Mouse (Mus musculus): ENCODE measurements around the gene Gabrg3.
"Not testable (repeated sequence)": the region's sequence is repeated elsewhere in the genome, so short reads cannot be mapped to it uniquely, and the experiment has no call there.

Gene Gabrg3

DNA sequence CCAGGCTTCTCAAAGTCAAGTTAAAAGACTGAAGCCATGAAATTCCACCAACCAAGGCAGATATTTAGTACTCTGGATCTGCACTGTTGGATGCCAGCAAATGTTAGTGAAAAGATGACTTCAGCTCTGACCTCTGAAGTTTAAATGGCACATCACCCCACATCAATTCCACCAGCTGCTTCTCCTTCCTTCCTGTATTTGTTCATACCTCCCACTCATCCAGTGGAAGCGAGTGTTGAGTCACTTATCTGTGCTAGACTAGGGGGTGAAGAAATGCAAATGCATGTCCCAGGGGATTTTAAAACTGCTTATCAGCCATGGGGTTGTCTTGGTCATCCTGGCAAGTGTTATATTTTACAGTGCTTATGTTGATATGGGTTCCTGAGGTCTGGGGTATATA is 79.7 kb downstream of the Gabrg3 start:
- DNase-seq, result no peak

- no peak for DNase-seq
Observed at GRCm38 (mm10) chr7:57296639-57297038, 90.3 kb downstream of the Gabrg3 start.

DNA sequence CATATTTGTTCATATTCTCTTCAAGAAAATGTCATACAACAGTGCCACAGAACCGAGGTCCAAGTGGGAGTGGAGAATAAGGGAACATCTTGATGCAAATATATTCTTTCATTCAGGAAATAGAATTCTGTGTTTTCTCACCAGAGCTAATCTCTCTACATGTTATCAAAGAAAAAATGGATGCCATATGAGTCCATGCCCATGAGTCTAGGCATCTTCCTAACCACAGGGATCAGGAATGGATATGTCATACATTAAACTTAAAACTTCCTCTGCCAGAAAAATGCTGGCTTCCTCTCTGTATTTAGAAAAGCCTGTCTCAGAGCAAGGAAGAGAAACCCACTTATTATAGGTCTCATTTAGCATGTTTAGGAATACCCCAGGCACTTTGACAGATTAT is 92.9 kb downstream of the Gabrg3 start:
- DNase-seq, result no peak

DNA sequence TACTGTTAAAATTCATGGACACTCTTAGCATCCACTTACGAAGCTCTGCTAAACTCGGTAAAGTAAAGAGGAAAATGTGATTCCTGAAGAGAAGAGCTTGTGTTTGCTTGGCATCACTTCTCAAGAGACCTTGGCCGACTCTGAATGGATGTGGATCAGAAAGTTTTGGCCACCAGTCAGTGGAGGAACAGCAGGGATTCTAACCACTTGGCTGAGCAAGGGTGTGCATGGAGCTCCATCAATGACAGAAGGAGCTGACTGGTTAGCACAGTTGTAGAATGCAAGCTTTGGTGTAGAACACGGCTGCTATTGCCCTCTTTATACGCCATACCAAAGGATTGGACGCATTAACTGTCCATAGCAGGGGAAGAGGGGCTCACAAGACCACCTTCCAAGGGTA is 93.4 kb downstream of the Gabrg3 start:
- DNase-seq, result no peak

DNA sequence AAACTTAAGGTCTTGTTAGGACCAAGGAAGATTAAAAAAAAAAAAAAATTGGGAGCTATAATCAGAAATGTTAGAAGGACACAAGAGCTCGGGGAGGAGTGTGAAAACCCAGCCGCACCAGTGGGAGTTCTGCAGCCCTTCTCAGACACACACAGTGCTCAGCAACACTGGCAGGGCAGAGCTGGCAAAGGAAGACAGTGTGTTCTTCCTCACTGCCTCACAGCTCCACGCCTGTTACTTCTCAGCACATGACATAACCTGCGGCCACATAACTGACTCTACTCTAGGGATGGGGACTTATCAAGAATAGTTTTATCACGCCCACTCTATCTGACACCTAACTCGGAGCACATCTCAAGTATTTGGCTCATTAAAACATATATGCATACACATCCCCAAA is 103.8 kb downstream of the Gabrg3 start:
- no peak for DNase-seq

GRCm38 (mm10) chr7:57278841-57279240 is 108.1 kb downstream of the Gabrg3 start:
- no peak for DNase-seq

- no peak for DNase-seq
Observed at GRCm38 (mm10) chr7:57260201-57260600, 126.8 kb downstream of the Gabrg3 start.

DNA sequence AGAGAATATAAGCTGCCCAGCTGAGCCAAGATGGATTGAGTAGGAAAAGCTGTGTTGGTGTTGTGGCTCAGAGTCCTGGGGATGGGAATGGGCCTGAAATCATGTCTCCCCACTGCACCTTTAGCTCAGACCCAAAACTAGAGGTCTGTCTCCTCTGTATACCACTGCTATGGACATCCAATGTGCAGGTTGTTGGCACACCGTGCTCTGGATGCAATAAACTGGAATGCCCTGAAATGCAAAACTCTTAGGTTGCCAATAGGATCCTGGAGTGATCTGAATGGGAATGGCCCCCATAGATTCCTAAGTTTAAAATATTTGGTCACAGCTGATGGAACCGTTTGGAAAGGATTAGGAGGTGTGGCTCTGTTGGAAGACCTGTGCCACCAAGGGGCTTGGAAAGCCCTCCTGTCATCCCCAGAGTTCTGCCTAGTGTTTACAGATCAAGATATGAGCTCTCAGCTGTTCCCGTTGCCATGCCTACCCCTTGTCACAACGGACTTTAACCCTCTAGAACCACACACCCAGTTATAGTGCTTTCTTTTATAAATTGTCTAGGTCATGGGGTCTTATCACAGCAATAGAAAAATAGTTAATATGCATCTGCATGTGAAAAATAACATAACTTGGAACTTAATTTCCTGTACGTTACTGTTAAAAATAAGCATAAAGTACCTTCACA is 128.0 kb downstream of the Gabrg3 start:
- no peak for DNase-seq

DNA sequence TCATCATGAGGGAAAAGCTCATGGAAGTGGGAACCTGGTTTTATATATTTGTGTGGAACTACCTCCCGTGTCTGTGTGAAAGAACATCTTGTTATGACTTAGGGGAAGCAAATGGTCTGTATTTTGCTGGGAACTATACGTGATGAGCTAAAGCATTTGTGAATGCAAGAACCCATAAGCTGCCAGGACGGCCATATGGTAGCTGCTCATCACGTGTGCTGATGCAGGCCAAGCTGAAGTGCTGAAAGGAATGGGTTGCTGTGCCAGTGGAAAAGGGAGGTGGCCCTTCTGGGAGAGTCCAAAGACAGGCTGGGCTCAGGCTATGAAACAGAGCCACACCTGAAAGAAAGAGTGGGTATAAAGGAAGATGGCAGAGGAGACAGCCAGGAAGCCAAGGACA is 143.0 kb downstream of the Gabrg3 start:
- DNase-seq, result no peak

DNA sequence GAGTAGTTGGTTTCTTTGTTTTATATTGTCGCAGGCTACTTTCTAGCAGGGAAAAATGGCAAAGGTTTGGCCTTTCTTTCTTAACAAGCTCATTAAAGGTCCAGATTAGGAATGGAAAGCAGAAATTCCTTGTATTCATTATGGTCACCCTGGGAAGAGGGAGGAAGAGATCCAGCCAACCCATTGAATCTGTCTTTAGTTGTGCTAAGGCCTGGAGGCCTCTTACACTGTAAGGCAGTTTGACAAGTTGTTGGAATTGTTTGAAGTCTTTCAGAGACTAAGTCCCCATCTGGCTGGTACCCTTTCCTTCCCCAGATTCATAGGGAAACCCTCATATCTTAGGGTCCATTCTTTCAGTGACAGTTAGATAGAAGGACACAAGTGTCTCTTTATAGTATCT is 172.9 kb downstream of the Gabrg3 start:
- no peak for DNase-seq

- no peak for DNase-seq
Observed at GRCm38 (mm10) chr7:57186015-57186414, 201.0 kb downstream of the Gabrg3 start.

DNA sequence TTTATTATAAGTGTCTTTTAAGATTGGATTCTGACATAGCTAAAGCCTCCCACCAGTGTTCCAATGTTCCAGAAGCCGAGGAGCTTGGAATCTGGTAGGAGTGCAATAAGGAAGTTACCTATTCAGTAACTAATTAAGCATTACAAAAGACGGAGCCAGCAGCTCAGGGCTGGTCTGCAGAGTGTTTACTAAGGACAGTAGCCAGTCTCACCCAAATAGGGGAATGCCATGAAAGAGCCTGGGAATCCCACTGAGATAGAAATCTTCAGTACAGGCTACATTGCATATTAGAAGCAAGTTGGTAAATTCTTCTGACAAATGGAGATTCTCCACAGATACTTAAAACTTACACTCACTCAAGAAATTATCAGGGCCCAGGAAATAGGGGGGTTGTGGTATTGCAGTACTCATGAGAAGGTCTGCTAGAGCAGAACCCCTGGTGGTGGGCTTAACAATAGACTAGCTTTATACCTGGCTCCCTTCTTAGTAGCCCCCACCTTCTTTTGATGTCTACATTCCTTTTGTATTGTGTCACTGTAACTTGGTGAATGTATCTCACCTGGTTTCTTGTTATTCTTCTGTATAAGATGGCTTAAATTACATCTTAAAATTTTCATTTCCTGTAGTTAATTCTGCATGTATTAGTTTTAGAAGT is 211.0 kb downstream of the Gabrg3 start:
- not testable (repeated sequence) for DNase-seq

- DNase-seq, result no peak
Observed at GRCm38 (mm10) chr7:57166931-57167330, 220.1 kb downstream of the Gabrg3 start.

DNA sequence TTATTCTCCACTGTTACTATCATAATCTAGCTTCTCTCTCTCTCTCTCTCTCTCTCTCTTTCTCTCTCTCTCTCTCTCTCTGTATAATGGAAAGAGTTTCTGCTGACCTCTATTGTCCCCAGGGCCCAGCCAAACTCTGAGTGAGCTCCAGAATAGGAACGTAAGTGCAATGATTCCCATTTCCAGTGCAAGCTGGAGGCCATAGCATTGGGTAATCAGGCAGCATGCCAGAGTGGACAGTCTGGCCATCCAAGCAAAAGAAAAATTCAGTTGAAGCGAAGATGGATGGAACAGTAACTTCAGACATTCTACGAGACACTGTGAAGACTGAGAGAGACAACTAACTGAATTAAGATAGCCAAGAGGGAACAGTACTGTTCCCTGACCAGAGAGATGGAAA is 228.8 kb downstream of the Gabrg3 start:
- peak in 1 of 2 experiments; percentile 4 for DNase-seq

GRCm38 (mm10) chr7:57153743-57154142 is 233.2 kb downstream of the Gabrg3 start:
- DNase-seq, result no peak

DNA sequence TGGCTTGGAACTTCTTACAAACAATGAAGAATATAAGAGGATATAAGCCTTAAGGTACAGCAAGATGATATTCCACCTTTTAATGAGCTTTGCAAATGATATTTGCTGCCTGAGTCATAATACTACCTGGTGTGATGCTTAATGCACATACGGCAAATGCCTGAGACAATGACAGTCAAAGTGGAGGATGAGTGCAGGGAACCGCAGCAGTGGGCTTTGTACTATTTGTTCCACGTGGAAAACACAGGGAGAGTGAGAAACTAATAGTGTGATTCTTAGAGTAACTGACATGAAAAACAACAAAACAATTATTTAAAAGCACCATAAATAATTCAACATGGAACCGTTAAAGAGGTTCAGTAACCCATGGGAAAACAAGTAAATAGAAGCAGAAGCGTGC is 236.2 kb downstream of the Gabrg3 start:
- no peak for DNase-seq

GRCm38 (mm10) chr7:57138072-57138704 is 248.8 kb downstream of the Gabrg3 start:
- no peak for DNase-seq

- no peak for DNase-seq
Observed at GRCm38 (mm10) chr7:57133009-57133408, 254.0 kb downstream of the Gabrg3 start.

DNA sequence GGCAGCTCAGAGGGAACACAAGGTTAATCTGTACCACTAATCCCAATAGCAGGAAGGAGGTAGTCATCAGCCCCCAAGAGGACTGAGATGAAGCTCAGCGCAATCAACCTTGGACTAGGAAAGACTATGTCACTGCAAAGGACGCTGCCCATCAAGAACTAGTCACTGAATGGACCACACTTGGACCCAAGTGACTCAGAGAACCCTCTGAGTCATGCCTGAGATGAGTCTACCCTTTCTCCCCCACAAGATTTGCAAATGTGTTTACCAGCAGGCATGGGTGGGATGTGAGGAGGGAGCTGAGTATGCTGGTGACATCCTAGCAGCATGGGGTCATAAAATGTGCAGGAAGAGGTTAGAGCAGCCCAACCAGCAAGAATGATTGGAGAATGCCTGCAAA is 254.5 kb downstream of the Gabrg3 start:
- no peak for DNase-seq

GRCm38 (mm10) chr7:57100065-57100464 is 286.9 kb downstream of the Gabrg3 start:
- no peak for DNase-seq

DNA sequence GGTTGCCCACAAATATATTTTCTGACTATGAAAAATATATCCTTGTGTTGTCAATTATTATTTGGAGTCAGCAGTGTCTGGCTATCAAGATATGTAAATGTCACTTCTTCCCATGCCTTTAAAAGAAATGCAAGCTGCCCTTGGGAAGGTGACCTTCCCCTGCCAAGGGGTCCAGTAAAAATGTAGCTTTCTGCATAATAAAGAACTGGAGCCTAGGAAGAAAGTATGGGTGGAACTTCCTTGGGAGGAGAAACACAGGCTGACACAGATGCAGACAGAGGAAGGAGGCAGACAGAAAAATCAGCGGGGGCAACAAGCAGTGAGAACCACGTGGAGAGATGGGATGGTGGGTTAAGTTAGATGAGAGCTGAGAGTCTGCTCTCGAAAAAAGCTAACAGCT is 304.9 kb downstream of the Gabrg3 start:
- no peak for DNase-seq

- no peak for DNase-seq
Observed at GRCm38 (mm10) chr7:57071435-57072160, 315.4 kb downstream of the Gabrg3 start.

- no peak for DNase-seq
Observed at GRCm38 (mm10) chr7:57065398-57065797, 321.6 kb downstream of the Gabrg3 start.
